Mouse (Mus musculus) stomach, embryonic 15.5 days (tissue): ENCODE measurements around the gene Kmt2c. TPM values are rescaled to one million over a fixed set of nuclear protein-coding genes. Genes with fewer than 3 reads are reported as not detected.

ENCODE experiments used
- ATAC-seq: fragments of 200-750 bp; cut with Nextera tagmentation; 2 replicates; pipeline ENCODE4 v1.8.0; 2017; ENCODE audit warnings: low read depth, moderate number of reproducible peaks, moderate TSS enrichment; ENCODE audit not compliant: insufficient read depth, low FRiP score
- H3K27ac ChIP-seq: fragments of 300-500 bp; sonication (generic); 2 replicates; pipeline ENCODE4 v1.5.1; 2015; ENCODE audit warnings: mild to moderate bottlenecking, inconsistent platforms
- H3K27me3 ChIP-seq: fragments of 300-500 bp; sonication (generic); replicated peaks from 2 replicates; pipeline ENCODE4 v1.6.1; 2015; ENCODE audit warnings: inconsistent platforms
- H3K36me3 ChIP-seq: fragments of 300-500 bp; sonication (generic); 2 replicates; pipeline ENCODE4 v1.6.1; 2015; ENCODE audit warnings: inconsistent platforms
- H3K4me1 ChIP-seq: fragments of 300-500 bp; sonication (generic); 2 replicates; pipeline ENCODE4 v1.6.1; 2015; ENCODE audit warnings: inconsistent platforms
- H3K4me2 ChIP-seq: fragments of 300-500 bp; sonication (generic); 2 replicates; pipeline ENCODE4 v1.6.1; 2015; ENCODE audit warnings: mild to moderate bottlenecking, inconsistent platforms
- H3K4me3 ChIP-seq: fragments of 300-500 bp; sonication (generic); replicated peaks from 2 replicates; pipeline ENCODE4 v1.5.1; 2015; ENCODE audit warnings: inconsistent platforms
- H3K9ac ChIP-seq: fragments of 300-500 bp; sonication (generic); 2 replicates; pipeline ENCODE4 v1.6.1; 2015; ENCODE audit warnings: inconsistent platforms
- H3K9me3 ChIP-seq: fragments of 300-500 bp; sonication (generic); 2 replicates; pipeline ENCODE4 v1.6.1; 2016; ENCODE audit warnings: inconsistent platforms
- WGBS: fragments of 180-500 bp; shearing (Covaris S2); methylation state at CpG from one replicate; pipeline ENCODE4 v1.1.7; 2015; 5-methylcytosine and 5-hydroxymethylcytosine counted together
- polyA plus RNA-seq: library from polyadenylated mRNA; unstranded; fragments of >200 nt; fragmentation: Nextera tagmentation; extraction: Ambion mirVana; gene quantifications from 2 replicates; pipeline ENCODE4 v1.2.1, GENCODE M21; 2015

Kmt2c gene
- polyA plus RNA-seq, 1 experiment from 2014 or later = 13.4 TPM

DNA sequence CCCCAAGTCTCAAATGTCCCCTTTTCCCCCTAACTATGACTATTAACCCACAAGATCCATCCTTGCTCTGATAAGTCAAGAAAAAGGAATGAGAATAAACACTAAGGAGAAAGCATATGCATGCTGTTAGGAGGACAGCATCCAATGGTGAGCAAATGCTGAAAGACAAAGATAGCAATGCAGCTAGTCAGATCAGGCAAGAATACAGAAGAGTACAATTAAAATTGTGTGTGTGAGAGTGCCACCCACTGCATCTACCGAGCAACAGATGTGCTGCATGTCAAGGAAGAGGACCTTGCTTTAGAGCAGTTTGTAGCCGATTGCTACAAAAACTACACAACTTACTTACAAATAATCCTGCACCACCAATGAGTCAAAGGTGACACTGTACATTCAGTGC is 145.1 kb downstream of the Kmt2c start:
- Histone ChIP-seq H3K9ac (no peak overlapping the region), H3K27me3 (no peaks in the 10 kb centered on the region), H3K9me3 (no peaks in the 10 kb centered on the region), H3K36me3 (peaks cover 3% of the 10 kb centered on the region; the same call in 1 of the 2 replicates), H3K4me3 (no peak overlapping the region), H3K27ac (no peak overlapping the region), H3K4me1 (no peaks in the 10 kb centered on the region), H3K4me2 (no peak overlapping the region)
- no peak for ATAC-seq
- 80% methylated on average over 2 of the region's 2 CpGs for WGBS

DNA sequence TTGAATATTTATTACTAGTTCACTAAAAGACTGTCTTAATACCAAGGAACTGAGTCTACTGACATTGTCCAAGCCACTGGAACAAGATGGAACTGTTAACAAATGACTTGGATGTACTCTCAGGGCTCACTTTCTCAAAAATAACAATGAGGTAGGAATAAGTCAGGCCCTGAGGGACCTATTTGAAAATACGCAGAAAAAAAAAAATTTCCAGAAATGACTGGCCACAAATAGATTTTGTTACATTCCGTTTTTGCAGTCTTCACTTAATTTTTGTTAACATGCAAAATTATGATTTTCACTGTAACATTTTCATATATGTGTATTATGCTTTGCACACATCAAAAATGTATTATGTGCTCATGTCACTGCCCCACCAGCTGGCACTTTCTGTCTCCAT is 167.3 kb downstream of the Kmt2c start:
- H3K9me3 ChIP-seq = no peaks in the 10 kb centered on the region
- H3K27me3 ChIP-seq = no peaks in the 10 kb centered on the region
- 97% methylated on average over 2 of the region's 2 CpGs for WGBS
- no peak for ATAC-seq
- no peak overlapping the region for H3K27ac ChIP-seq
- no peak overlapping the region for H3K9ac ChIP-seq
- peaks cover 13% of the 10 kb centered on the region for H3K36me3 ChIP-seq
- no peaks in the 10 kb centered on the region for H3K4me1 ChIP-seq
- H3K4me3 ChIP-seq = no peak overlapping the region
- H3K4me2 ChIP-seq = no peak overlapping the region

DNA sequence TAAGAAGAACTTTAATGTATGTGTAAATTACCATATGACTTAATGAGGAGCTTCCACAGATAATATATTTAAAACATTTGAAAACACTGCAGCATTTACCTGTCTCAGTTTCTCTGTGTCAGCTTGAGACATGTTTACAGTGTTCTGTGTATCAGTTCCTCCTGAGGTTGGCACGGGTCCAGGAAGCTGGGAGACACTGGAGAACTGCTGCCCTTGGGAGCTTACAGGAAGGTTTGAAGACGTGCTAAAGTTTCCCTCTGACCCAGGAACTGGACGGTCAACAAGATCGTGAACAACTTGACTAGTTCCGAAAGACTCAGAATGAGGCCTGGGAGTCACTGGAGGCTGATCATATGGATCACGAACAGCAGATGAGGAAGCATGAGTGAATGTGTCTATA is 184.7 kb downstream of the Kmt2c start:
- Histone ChIP-seq H3K4me1 (no peaks in the 10 kb centered on the region), H3K27me3 (no peaks in the 10 kb centered on the region), H3K4me3 (no peak overlapping the region), H3K9ac (no peak overlapping the region), H3K27ac (no peak overlapping the region), H3K36me3 (peaks cover 44% of the 10 kb centered on the region), H3K4me2 (no peak overlapping the region), H3K9me3 (no peaks in the 10 kb centered on the region)
- ATAC-seq = no peak
- 74% methylated on average over 6 of the region's 6 CpGs for WGBS

DNA sequence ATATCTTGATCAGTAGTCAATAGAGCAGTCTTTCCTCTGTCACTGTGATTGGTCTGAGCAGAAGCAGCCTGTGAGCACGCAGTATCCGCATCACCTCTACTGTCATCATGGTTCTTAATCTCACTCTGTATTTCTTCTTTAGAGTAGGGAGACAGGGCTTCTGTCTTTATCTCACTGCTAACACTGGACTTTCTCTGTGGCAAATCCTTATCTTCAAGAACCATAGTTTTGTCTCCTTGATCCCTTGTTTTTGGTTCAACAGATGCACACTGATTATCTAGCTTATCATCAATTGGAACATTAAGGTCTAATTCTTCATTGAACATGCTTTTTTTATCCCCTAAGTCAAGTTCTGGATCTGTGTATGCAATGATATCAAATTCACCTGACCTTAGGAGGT is 188.4 kb downstream of the Kmt2c start:
- Histone ChIP-seq H3K36me3 (peaks cover 40% of the 10 kb centered on the region), H3K9ac (no peak overlapping the region), H3K4me3 (no peak overlapping the region), H3K27me3 (no peaks in the 10 kb centered on the region), H3K27ac (no peak overlapping the region), H3K4me2 (no peak overlapping the region), H3K9me3 (no peaks in the 10 kb centered on the region), H3K4me1 (no peaks in the 10 kb centered on the region)
- ATAC-seq = no peak
- 100% methylated on average over 2 of the region's 2 CpGs for WGBS

DNA sequence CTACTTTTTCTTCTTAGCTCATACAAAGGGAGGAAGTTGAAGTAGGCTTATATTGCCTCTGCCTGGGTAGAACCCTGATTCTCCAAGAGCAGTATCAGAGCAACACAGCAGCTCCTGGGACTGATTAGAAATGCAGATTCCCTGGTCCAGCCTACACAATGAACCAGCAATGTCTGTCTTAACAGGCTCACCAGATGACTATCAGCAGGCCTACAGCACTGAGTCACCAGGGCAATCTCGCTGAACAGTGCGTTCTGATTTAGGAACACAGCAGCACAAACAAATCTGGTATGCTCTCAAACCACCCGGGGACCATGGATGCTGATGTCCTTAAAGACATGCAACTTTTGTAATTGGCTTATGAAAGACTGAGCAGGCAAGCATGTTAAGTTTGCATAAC is 201.8 kb downstream of the Kmt2c start:
- H3K27ac ChIP-seq = no peak overlapping the region
- H3K4me3 ChIP-seq = no peak overlapping the region
- H3K9me3 ChIP-seq = no peaks in the 10 kb centered on the region
- peaks cover 24% of the 10 kb centered on the region for H3K36me3 ChIP-seq
- H3K9ac ChIP-seq = no peak overlapping the region
- WGBS = 78% methylated on average over 3 of the region's 3 CpGs
- no peaks in the 10 kb centered on the region for H3K27me3 ChIP-seq
- H3K4me2 ChIP-seq = no peak overlapping the region
- H3K4me1 ChIP-seq = no peaks in the 10 kb centered on the region
- no peak for ATAC-seq

DNA sequence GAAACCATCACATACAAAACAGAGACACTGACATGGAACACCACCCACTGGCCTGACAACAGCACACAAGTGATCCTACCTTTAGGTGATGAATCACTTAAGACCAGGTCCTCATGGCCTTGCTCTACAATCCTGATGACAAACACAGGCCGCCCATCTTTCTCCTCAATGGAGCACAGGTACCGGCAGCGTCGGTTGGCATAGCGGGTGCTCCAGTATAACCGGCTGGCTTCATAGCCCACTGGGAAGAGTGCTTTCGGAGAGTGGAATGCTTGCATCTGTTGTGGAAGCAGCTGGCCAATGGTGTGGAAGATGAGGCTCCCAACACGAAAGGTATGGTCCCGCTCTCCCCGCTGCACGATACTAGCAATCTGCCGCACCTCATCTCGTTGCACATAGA is 214.6 kb downstream of the Kmt2c start:
- Histone ChIP-seq H3K4me1 (no peaks in the 10 kb centered on the region), H3K9ac (no peak overlapping the region), H3K4me2 (no peak overlapping the region), H3K27me3 (no peaks in the 10 kb centered on the region), H3K4me3 (no peak overlapping the region), H3K36me3 (peaks cover 45% of the 10 kb centered on the region), H3K9me3 (no peaks in the 10 kb centered on the region), H3K27ac (no peak overlapping the region)
- ATAC-seq = no peak
- 96% methylated on average over 13 of the region's 13 CpGs for WGBS

DNA sequence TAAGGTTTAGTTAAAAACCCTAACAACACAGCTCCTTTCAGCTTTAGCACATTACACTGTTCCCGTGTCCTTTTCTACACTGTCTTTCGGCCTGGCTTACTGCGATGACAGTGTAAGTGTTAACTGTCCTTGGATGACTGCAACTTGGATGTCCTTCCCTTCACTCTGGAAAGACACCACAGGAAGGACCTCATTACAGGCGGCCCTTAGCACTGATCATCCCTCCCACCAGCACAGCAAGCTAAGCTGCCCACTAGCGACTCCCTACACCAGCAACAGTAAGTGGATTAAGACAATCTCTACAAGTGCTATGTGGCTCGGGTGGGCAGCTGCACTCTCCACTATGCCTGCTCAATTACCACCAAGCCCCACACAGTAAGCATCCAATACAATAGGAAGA is 222.2 kb downstream of the Kmt2c start:
- no peaks in the 10 kb centered on the region for H3K27me3 ChIP-seq
- no peak overlapping the region for H3K9ac ChIP-seq
- H3K4me1 ChIP-seq = no peaks in the 10 kb centered on the region
- no peak overlapping the region for H3K4me2 ChIP-seq
- 81% methylated on average over 6 of the region's 6 CpGs for WGBS
- H3K9me3 ChIP-seq = no peaks in the 10 kb centered on the region
- H3K27ac ChIP-seq = no peak overlapping the region
- H3K36me3 ChIP-seq = peaks cover 22% of the 10 kb centered on the region
- no peak overlapping the region for H3K4me3 ChIP-seq
- ATAC-seq = no peak

DNA sequence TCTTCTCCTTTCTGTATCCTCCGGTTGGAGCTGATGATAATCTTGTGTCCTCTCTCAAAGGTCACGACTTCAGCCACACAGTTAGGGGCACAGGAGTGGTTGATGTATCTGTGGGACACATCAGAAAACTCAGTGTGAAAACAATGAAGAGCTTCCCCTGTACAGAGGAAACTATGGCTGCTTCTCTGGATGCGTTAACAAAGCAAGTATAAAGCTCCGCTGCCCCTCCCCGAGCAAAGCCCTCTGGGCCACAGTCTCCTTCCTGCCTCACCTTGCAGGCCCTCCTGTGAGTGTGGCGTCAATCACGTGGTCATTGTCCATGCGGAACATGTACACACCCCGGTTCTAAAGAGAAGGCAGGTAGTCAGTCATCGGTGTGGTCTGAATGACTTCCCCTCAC is 223.0 kb downstream of the Kmt2c start:
- Histone ChIP-seq H3K27me3 (no peaks in the 10 kb centered on the region), H3K36me3 (peaks cover 18% of the 10 kb centered on the region), H3K9me3 (no peaks in the 10 kb centered on the region), H3K4me1 (no peaks in the 10 kb centered on the region), H3K27ac (no peak overlapping the region), H3K4me3 (no peak overlapping the region), H3K4me2 (no peak overlapping the region), H3K9ac (no peak overlapping the region)
- WGBS = 85% methylated on average over 10 of the region's 10 CpGs
- ATAC-seq = no peak

DNA sequence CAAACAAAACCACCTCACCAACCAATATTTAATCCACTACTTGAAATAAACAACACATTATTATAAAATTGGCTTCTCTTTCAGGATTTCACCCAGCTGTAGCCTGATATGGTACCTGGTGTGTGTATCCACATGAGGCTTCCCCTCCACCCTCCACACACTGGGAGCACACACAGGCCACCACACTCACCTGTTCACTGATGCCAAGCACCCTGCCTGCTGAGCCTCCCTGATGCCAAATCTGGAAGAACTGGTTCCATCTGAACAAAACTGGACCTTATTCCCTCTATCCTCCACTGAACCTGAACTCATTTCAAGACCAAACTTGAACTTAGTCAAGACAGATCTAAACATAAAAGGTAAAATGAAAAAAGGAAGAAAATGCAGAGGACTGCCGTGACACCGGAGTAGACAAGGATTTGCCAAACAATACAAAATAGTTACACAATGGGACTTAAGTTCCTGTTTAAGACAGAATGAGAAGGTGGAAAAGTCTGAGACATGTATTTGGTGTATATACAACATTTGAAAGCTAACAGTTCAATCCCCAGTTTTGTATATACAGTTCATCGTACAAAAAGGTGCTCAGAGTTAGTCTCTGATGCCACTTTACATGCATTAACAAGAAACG is 230.2 kb downstream of the Kmt2c start:
- no peak overlapping the region for H3K4me3 ChIP-seq
- 85% methylated on average over 4 of the region's 4 CpGs for WGBS
- H3K4me2 ChIP-seq = no peak overlapping the region
- H3K4me1 ChIP-seq = no peaks in the 10 kb centered on the region
- H3K27me3 ChIP-seq = no peaks in the 10 kb centered on the region
- H3K9ac ChIP-seq = no peak overlapping the region
- ATAC-seq = no peak
- H3K9me3 ChIP-seq = no peaks in the 10 kb centered on the region
- no peak overlapping the region for H3K27ac ChIP-seq
- peaks cover 38% of the 10 kb centered on the region for H3K36me3 ChIP-seq

DNA sequence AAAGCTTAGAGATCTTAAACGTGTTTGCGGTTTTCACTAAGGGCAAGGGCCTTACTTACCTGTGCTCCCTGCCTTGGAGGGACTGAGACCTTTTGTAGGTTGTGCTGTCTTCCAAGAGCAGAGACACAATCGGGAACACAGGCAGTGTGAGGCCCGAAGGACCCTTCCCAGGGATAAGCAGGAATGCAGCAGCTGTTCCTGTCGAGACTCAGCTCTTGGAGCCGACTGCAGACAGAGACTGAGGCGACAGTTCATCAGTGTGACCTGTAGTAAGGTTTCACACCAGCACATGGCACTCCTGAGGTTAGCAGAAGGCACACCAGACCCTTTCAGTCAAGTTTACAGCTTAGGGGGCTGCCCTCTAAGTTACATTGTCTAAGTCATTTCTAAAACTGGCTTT is 236.3 kb downstream of the Kmt2c start:
- no peak for ATAC-seq
- no peak overlapping the region for H3K4me2 ChIP-seq
- H3K4me1 ChIP-seq = no peaks in the 10 kb centered on the region
- H3K9me3 ChIP-seq = no peaks in the 10 kb centered on the region
- H3K4me3 ChIP-seq = no peak overlapping the region
- H3K9ac ChIP-seq = no peak overlapping the region
- 78% methylated on average over 7 of the region's 7 CpGs for WGBS
- no peaks in the 10 kb centered on the region for H3K27me3 ChIP-seq
- peaks cover 56% of the 10 kb centered on the region; the same call in 1 of the 2 replicates for H3K36me3 ChIP-seq
- no peak overlapping the region for H3K27ac ChIP-seq

DNA sequence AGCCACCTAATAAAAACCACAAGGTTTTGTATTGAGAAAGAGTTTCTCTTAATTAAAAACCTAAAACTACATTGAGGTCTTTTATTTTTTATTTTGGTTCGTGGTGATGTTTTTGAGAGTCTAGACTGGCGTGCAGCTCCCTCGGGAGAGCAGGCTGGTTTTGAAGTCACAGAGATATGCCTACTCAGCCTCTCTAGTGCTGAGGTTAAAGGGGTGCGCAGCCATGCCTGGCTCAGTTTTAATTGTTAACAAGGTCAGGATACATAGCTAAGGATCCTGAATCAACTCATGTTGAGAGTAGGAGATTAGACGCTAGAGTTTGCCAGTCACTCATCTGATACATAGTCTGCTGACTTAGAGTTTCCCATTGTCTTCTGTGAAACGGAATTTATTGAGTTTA is 237.1 kb downstream of the Kmt2c start:
- no peaks in the 10 kb centered on the region for H3K4me1 ChIP-seq
- H3K4me2 ChIP-seq = no peak overlapping the region
- H3K27ac ChIP-seq = no peak overlapping the region
- WGBS = 84% methylated on average over 6 of the region's 6 CpGs
- no peak overlapping the region for H3K9ac ChIP-seq
- no peak for ATAC-seq
- H3K9me3 ChIP-seq = no peaks in the 10 kb centered on the region
- no peaks in the 10 kb centered on the region for H3K27me3 ChIP-seq
- peaks cover 54% of the 10 kb centered on the region; the same call in 1 of the 2 replicates for H3K36me3 ChIP-seq
- H3K4me3 ChIP-seq = no peak overlapping the region

DNA sequence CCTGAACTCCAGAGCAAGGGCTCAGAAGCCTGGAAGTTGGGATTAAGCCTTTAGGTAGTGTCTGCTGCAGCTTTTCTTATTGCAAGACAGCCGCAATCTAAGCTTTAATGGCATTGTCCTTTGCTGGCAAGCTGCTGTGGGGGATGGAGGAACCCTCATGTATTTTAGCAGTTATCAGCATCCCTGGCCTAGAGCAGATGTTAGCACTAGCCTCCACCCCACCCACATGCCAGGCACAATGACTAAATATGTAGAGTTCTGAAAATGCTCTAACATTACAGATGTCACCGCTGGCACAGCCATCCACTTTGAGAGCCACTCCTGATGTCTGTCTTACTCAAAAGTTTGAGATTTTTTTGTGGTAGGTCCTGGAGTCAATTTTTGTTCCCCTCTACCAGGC is 241.9 kb downstream of the Kmt2c start:
- H3K36me3 ChIP-seq = peaks cover 38% of the 10 kb centered on the region; the same call in 1 of the 2 replicates
- WGBS = 89% methylated on average over 2 of the region's 2 CpGs

DNA sequence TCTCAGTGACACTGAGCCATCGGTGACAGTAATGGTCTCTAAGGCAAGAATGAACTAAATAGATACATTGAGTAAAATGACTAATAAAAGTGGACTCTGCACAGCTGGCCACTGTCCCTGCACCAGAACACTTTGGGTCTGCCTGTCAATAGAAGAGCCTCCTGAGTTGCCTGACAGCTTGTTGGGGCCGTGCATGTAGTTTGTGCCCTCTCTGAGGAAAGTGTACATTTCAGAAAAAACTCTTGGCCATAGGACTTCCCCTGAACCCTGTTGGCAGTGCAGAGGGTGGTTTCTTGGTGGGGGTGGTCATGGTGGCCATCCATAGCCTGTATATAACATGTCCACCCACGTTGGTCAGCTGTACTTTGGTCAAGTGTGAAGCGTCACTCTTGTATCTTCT is 244.1 kb downstream of the Kmt2c start:
- WGBS = 89% methylated on average over 4 of the region's 4 CpGs
- 0 out of 2 replicates have a peak, but pooled peaks cover 4% of the 10 kb centered on the region for H3K4me1 ChIP-seq

More for the DNA sequence above, 241.9 kb downstream of the Kmt2c start:
- no peak overlapping the region for H3K9ac ChIP-seq
- H3K27ac ChIP-seq = no peak overlapping the region
- no peak for ATAC-seq
- no peak overlapping the region for H3K4me3 ChIP-seq
- H3K4me1 ChIP-seq = 0 out of 2 replicates have a peak, but pooled peaks cover 4% of the 10 kb centered on the region
- no peak overlapping the region for H3K4me2 ChIP-seq
- no peaks in the 10 kb centered on the region for H3K9me3 ChIP-seq
- H3K27me3 ChIP-seq = no peaks in the 10 kb centered on the region

More for the DNA sequence above, 244.1 kb downstream of the Kmt2c start:
- H3K27ac ChIP-seq = no peak overlapping the region
- ATAC-seq = no peak
- no peaks in the 10 kb centered on the region for H3K9me3 ChIP-seq
- no peak overlapping the region for H3K4me3 ChIP-seq
- no peak overlapping the region for H3K4me2 ChIP-seq
- no peak overlapping the region for H3K9ac ChIP-seq
- peaks cover 38% of the 10 kb centered on the region; the same call in 1 of the 2 replicates for H3K36me3 ChIP-seq
- no peaks in the 10 kb centered on the region for H3K27me3 ChIP-seq
